Mouse (Mus musculus): ENCODE data around the gene Gm867. TPM values are rescaled to one million over a fixed set of nuclear protein-coding genes. Genes with fewer than 3 reads are reported as not detected.

Gene Gm867
- polyA plus RNA-seq, 1 experiment from 2014 or later, result 0.31 TPM

- Histone ChIP-seq H3K4me2 (ENCODE audit: low read depth, severe bottlenecking) (no peak overlapping the region), H3K27me3 (ENCODE audit: control insufficient read depth, insufficient read depth, low read length) (peaks cover 20% of the 10 kb centered on the region), H3K9me3 (ENCODE audit: control insufficient read depth, low read length) (no peaks in the 10 kb centered on the region), H3K4me3 (ENCODE audit: low read depth, low read length) (no peak overlapping the region), H3K9ac (ENCODE audit: low read length) (no peak overlapping the region), H3K4me1 (ENCODE audit: control insufficient read depth, insufficient read depth, low read length) (0 out of 2 replicates have a peak, but pooled peaks cover under 1% of the 10 kb centered on the region), H3K36me3 (ENCODE audit: control insufficient read depth, insufficient read depth, low read length) (no peaks in the 10 kb centered on the region), H3K27ac (replicated peaks; ENCODE audit: low read depth, low read length) (no peak overlapping the region)
- no peak for ATAC-seq (ENCODE audit: insufficient number of reproducible peaks, low FRiP score, low TSS enrichment, low read depth)
- no peak for DNase-seq (ENCODE audit: low spot score)
- 78% methylated on average over 9 of the region's 9 CpGs for WGBS
Measured at GRCm38 (mm10) chr10:75941042-75941824, 761 bp upstream of the Gm867 start.

- H3K36me3 ChIP-seq (ENCODE audit: control insufficient read depth, insufficient read depth, low read length), result no peaks in the 10 kb centered on the region
- H3K4me2 ChIP-seq (ENCODE audit: low read depth, severe bottlenecking), result no peak overlapping the region
- ATAC-seq (ENCODE audit: insufficient number of reproducible peaks, low FRiP score, low TSS enrichment, low read depth) (no peak), DNase-seq (ENCODE audit: low spot score) (no peak)
- H3K4me3 ChIP-seq (ENCODE audit: low read depth, low read length), result no peak overlapping the region
- H3K27ac ChIP-seq (replicated peaks; ENCODE audit: low read depth, low read length), result no peak overlapping the region
- H3K27me3 ChIP-seq (ENCODE audit: control insufficient read depth, insufficient read depth, low read length), result peaks cover 24% of the 10 kb centered on the region
- H3K4me1 ChIP-seq (ENCODE audit: control insufficient read depth, insufficient read depth, low read length), result 0 out of 2 replicates have a peak, but pooled peaks cover 2% of the 10 kb centered on the region
- WGBS, result 37% methylated on average over 9 of the region's 9 CpGs
- no peak overlapping the region for H3K9ac ChIP-seq (ENCODE audit: low read length)
- H3K9me3 ChIP-seq (ENCODE audit: control insufficient read depth, low read length), result no peaks in the 10 kb centered on the region
Measured at GRCm38 (mm10) chr10:75939481-75940234, 814 bp downstream of the Gm867 start.

GRCm38 (mm10) chr10:75937851-75938643, 2.4 kb downstream of the Gm867 start:
- H3K27ac ChIP-seq (replicated peaks; ENCODE audit: low read depth, low read length), result no peak overlapping the region
- H3K27me3 ChIP-seq (ENCODE audit: control insufficient read depth, insufficient read depth, low read length), result peaks cover 24% of the 10 kb centered on the region
- DNase-seq (ENCODE audit: low spot score) (no peak), ATAC-seq (ENCODE audit: insufficient number of reproducible peaks, low FRiP score, low TSS enrichment, low read depth) (no peak)
- no peak overlapping the region for H3K4me3 ChIP-seq (ENCODE audit: low read depth, low read length)
- H3K9ac ChIP-seq (ENCODE audit: low read length), result no peak overlapping the region
- WGBS, result 64% methylated on average over 9 of the region's 10 CpGs
- H3K4me2 ChIP-seq (ENCODE audit: low read depth, severe bottlenecking), result no peak overlapping the region
- no peaks in the 10 kb centered on the region for H3K36me3 ChIP-seq (ENCODE audit: control insufficient read depth, insufficient read depth, low read length)
- no peaks in the 10 kb centered on the region for H3K9me3 ChIP-seq (ENCODE audit: control insufficient read depth, low read length)
- 0 out of 2 replicates have a peak, but pooled peaks cover 4% of the 10 kb centered on the region for H3K4me1 ChIP-seq (ENCODE audit: control insufficient read depth, insufficient read depth, low read length)

- peaks cover 24% of the 10 kb centered on the region for H3K27me3 ChIP-seq (ENCODE audit: control insufficient read depth, insufficient read depth, low read length)
- H3K4me1 ChIP-seq (ENCODE audit: control insufficient read depth, insufficient read depth, low read length), result peaks cover 9% of the 10 kb centered on the region; the same call in 1 of the 2 replicates
- no peak for DNase-seq (ENCODE audit: low spot score)
- H3K4me2 ChIP-seq (ENCODE audit: low read depth, severe bottlenecking), result no peak overlapping the region
- no peaks in the 10 kb centered on the region for H3K36me3 ChIP-seq (ENCODE audit: control insufficient read depth, insufficient read depth, low read length)
- 32% methylated on average over 18 of the region's 18 CpGs for WGBS
- H3K27ac ChIP-seq (replicated peaks; ENCODE audit: low read depth, low read length), result no peak overlapping the region
- H3K4me3 ChIP-seq (ENCODE audit: low read depth, low read length), result no peak overlapping the region
- no peaks in the 10 kb centered on the region for H3K9me3 ChIP-seq (ENCODE audit: control insufficient read depth, low read length)
- H3K9ac ChIP-seq (ENCODE audit: low read length), result no peak overlapping the region
- no peak for ATAC-seq (ENCODE audit: insufficient number of reproducible peaks, low FRiP score, low TSS enrichment, low read depth)
Measured at GRCm38 (mm10) chr10:75936909-75937667, 3.4 kb downstream of the Gm867 start.

GRCm38 (mm10) chr10:75935680-75936541, 4.6 kb downstream of the Gm867 start, which contains the start of gene Mmp11:
Gene Mmp11, minus strand, starts transcription at chr10:75936496.
- H3K27me3 ChIP-seq (ENCODE audit: control insufficient read depth, insufficient read depth, low read length), result peaks cover 24% of the 10 kb centered on the region
- ATAC-seq (ENCODE audit: insufficient number of reproducible peaks, low FRiP score, low TSS enrichment, low read depth), result peak; percentile 60; the same call in 1 of the 2 replicates
- H3K9ac ChIP-seq (ENCODE audit: low read length), result no peak within 1 kb of the TSS; the same call in 1 of the 2 replicates
- H3K9me3 ChIP-seq (ENCODE audit: control insufficient read depth, low read length), result no peaks in the 10 kb centered on the region
- peak within 1 kb of the TSS; percentile 38 for H3K4me3 ChIP-seq (ENCODE audit: low read depth, low read length)
- peak; percentile 85 for DNase-seq (ENCODE audit: low spot score)
- H3K4me2 ChIP-seq (ENCODE audit: low read depth, severe bottlenecking), result peak within 1 kb of the TSS; percentile 89
- no peak within 1 kb of the TSS for H3K27ac ChIP-seq (replicated peaks; ENCODE audit: low read depth, low read length)
- no peaks in the 10 kb centered on the region for H3K36me3 ChIP-seq (ENCODE audit: control insufficient read depth, insufficient read depth, low read length)
- peaks cover 9% of the 10 kb centered on the region; the same call in 1 of the 2 replicates for H3K4me1 ChIP-seq (ENCODE audit: control insufficient read depth, insufficient read depth, low read length)
- WGBS, result 2% methylated on average over 51 of the region's 51 CpGs

GRCm38 (mm10) chr10:75934991-75935390, 5.5 kb downstream of the Gm867 start:
- no peaks in the 10 kb centered on the region for H3K36me3 ChIP-seq (ENCODE audit: control insufficient read depth, insufficient read depth, low read length)
- H3K4me3 ChIP-seq (ENCODE audit: low read depth, low read length), result no peak overlapping the region
- DNase-seq (ENCODE audit: low spot score) (no peak), ATAC-seq (ENCODE audit: insufficient number of reproducible peaks, low FRiP score, low TSS enrichment, low read depth) (no peak)
- peaks cover 12% of the 10 kb centered on the region for H3K4me1 ChIP-seq (ENCODE audit: control insufficient read depth, insufficient read depth, low read length)
- H3K27me3 ChIP-seq (ENCODE audit: control insufficient read depth, insufficient read depth, low read length), result peaks cover 26% of the 10 kb centered on the region
- H3K9me3 ChIP-seq (ENCODE audit: control insufficient read depth, low read length), result no peaks in the 10 kb centered on the region
- peak overlapping the region; percentile 89 for H3K4me2 ChIP-seq (ENCODE audit: low read depth, severe bottlenecking)
- H3K9ac ChIP-seq (ENCODE audit: low read length), result no peak overlapping the region
- 82% methylated on average over 1 of the region's 1 CpGs for WGBS
- no peak overlapping the region for H3K27ac ChIP-seq (replicated peaks; ENCODE audit: low read depth, low read length)

GRCm38 (mm10) chr10:75932891-75933290, 7.6 kb downstream of the Gm867 start, which contains the start of gene Chchd10:
Gene Chchd10, plus strand, starts transcription at chr10:75933130.
- Histone ChIP-seq H3K36me3 (ENCODE audit: control insufficient read depth, insufficient read depth, low read length) (no peaks in the 10 kb centered on the region), H3K9ac (ENCODE audit: low read length) (peak within 1 kb of the TSS; percentile 92), H3K4me3 (ENCODE audit: low read depth, low read length) (peak within 1 kb of the TSS; percentile 67), H3K9me3 (ENCODE audit: control insufficient read depth, low read length) (no peaks in the 10 kb centered on the region), H3K4me1 (ENCODE audit: control insufficient read depth, insufficient read depth, low read length) (peaks cover 12% of the 10 kb centered on the region), H3K27ac (replicated peaks; ENCODE audit: low read depth, low read length) (no peak within 1 kb of the TSS), H3K4me2 (ENCODE audit: low read depth, severe bottlenecking) (peak within 1 kb of the TSS; percentile 86), H3K27me3 (ENCODE audit: control insufficient read depth, insufficient read depth, low read length) (peaks cover 21% of the 10 kb centered on the region)
- ATAC-seq (ENCODE audit: insufficient number of reproducible peaks, low FRiP score, low TSS enrichment, low read depth) (no peak), DNase-seq (ENCODE audit: low spot score) (no peak)
- 33% methylated on average over 6 of the region's 6 CpGs for WGBS
